ENCODE assay signal across 9 mouse cellular contexts in genomic region chr10:77969973-77970325, GRCm38 (mm10). TPM values are rescaled to one million over a fixed set of nuclear protein-coding genes. Genes with fewer than 3 reads are reported as not detected.
DNase-seq lines count a peak whose midpoint lies in the region; ATAC-seq and TF ChIP-seq lines count a peak whose summit lies in the region.
"Had no signal": no experiment of that assay in that cellular context is flagged by ENCODE, and none has a peak within 500 bp of the region (broad histone marks: within the 10 kb centered on the region; RNA-seq: fewer than 3 reads in every experiment).

No protein-coding gene starts in this region.

- H3K4me2 ChIP-seq in hindbrain, embryonic 11.5 days (replicated peaks; ENCODE audit: low read depth, low read length), result peak overlapping the region; percentile 65

- H3K9ac ChIP-seq in ES-Bruce4 (ENCODE audit: low read depth, poor library complexity, severe bottlenecking), result no peak overlapping the region
- peak overlapping the region; percentile 42; the same call in 1 of the 2 replicates for H3K9ac ChIP-seq in hindbrain, embryonic 11.5 days (ENCODE audit: low read depth, low read length)

- H3K36me3 ChIP-seq in ES-Bruce4 (ENCODE audit: control insufficient read depth, insufficient read depth, low read length, poor library complexity, severe bottlenecking), result no peaks in the 10 kb centered on the region
- H3K36me3 ChIP-seq in hindbrain, embryonic 11.5 days (ENCODE audit: control insufficient read depth, insufficient read depth, low read length), result no peaks in the 10 kb centered on the region

- WGBS in hindbrain, embryonic 11.5 days, result 17% methylated on average over 8 of the region's 8 CpGs

- no peaks in the 10 kb centered on the region for H3K9me3 ChIP-seq in ES-Bruce4 (replicated peaks; ENCODE audit: control insufficient read depth, insufficient read depth, low read length, poor library complexity, severe bottlenecking)
- no peaks in the 10 kb centered on the region for H3K9me3 ChIP-seq in hindbrain, embryonic 11.5 days (ENCODE audit: control insufficient read depth, low read length)

- no peak for TF ChIP-seq CTCF in gastrocnemius, adult 2 months (IDR thresholded peaks at IDR 0.05)
- no peak for TF ChIP-seq CTCF in ES-Bruce4 (IDR thresholded peaks at IDR 0.05; ENCODE audit: low read depth, low read length)

- no peak for DNase-seq in gastrocnemius, adult 2 months
- DNase-seq in gastrocnemius, postnatal 10 days, result no peak
- no peak for DNase-seq in hindbrain, embryonic 11.5 days (ENCODE audit: low spot score)
- DNase-seq in T-cell, adult 2 months (ENCODE audit: low spot score), result no peak
- DNase-seq in thymus, adult 18-20 months, result no peak
- DNase-seq in ovary, postnatal 14 days (ENCODE audit: low spot score), result no peak

- no peaks in the 10 kb centered on the region for H3K4me1 ChIP-seq in ES-Bruce4 (ENCODE audit: control insufficient read depth, insufficient read depth, low read length)
- H3K4me1 ChIP-seq in hindbrain, embryonic 11.5 days (replicated peaks; ENCODE audit: control insufficient read depth, insufficient read depth, low read length), result no peaks in the 10 kb centered on the region

- peak; percentile 59; the same call in 1 of the 2 replicates for ATAC-seq in hindbrain, embryonic 11.5 days (ENCODE audit: low FRiP score)
- ATAC-seq in megakaryocyte, adult 5-6 weeks (ENCODE audit: poor library complexity, severe bottlenecking), result peak; percentile 5

- intact Hi-C loops in gastrocnemius, adult 2 months (cut with DNase I), result loop anchor here (2.0 kb wide), 1 partner anchor 67 kb away; the partner anchor contains the start of gene Lrrc3

- H3K27ac ChIP-seq in gastrocnemius, adult 2 months, result no peak overlapping the region
- H3K27ac ChIP-seq in ES-Bruce4 (ENCODE audit: insufficient read depth, low read length), result no peak overlapping the region
- no peak overlapping the region for H3K27ac ChIP-seq in hindbrain, embryonic 11.5 days (ENCODE audit: low read depth, low read length)

- H3K4me3 ChIP-seq in gastrocnemius, adult 2 months, result peak overlapping the region; percentile 45
- peak overlapping the region; percentile 11 for H3K4me3 ChIP-seq in ES-Bruce4 (ENCODE audit: low read depth, low read length)
- H3K4me3 ChIP-seq in hindbrain, embryonic 11.5 days (ENCODE audit: low read depth, low read length), result peak overlapping the region; percentile 27
- H3K4me3 ChIP-seq: myocyte had no signal

- no peak for TF ChIP-seq EP300 in ES-Bruce4 (IDR thresholded peaks at IDR 0.05; ENCODE audit: insufficient read depth, low read depth, low read length)

- no peak for TF ChIP-seq POLR2A in ES-Bruce4 (IDR thresholded peaks at IDR 0.05; ENCODE audit: insufficient read depth, low read length)

- 0 out of 2 replicates have a peak, but pooled peaks cover 4% of the 10 kb centered on the region for H3K27me3 ChIP-seq in ES-Bruce4 (ENCODE audit: control insufficient read depth, insufficient read depth, low read length, poor library complexity, severe bottlenecking)
- peaks cover 21% of the 10 kb centered on the region for H3K27me3 ChIP-seq in hindbrain, embryonic 11.5 days (ENCODE audit: control insufficient read depth, insufficient read depth, low read length)

RNA-seq across cellular contexts. Expression of gene Trpm2, which starts 0.4 kb away (rescaled TPM):
- total RNA-seq in gastrocnemius, adult 2 months (2021), result under 1 TPM in 1 of 2 experiments, not detected in 1; 0.33 TPM
- total RNA-seq in gastrocnemius, postnatal 10 days (2021), result under 1 TPM; 0.26 to 0.75 TPM
- polyA plus RNA-seq in ES-Bruce4 (2011; ENCODE audit: insufficient read depth, insufficient read length, low read depth, missing spikeins), result 0.07 TPM in 1 of 2 replicates, not detected in the other
- 0.56 and 1.4 TPM in 2 replicates for polyA plus RNA-seq in hindbrain, embryonic 11.5 days (2014; fragmentation: Nextera tagmentation; extraction: Ambion mirVana)
- 15.2 and 20.7 TPM in 2 replicates for total RNA-seq in megakaryocyte, adult 5-6 weeks (2015)
- 33.5 and 35.8 TPM in 2 replicates for total RNA-seq in megakaryocyte, adult 5-6 weeks (2017)
- polyA plus RNA-seq: myocyte had no signal

RNA-seq across cellular contexts. Expression of gene 1810043G02Rik, which starts 8.4 kb away (rescaled TPM):
- total RNA-seq in gastrocnemius, adult 2 months (2021), result 1 to 10 TPM; 3.8 to 4.3 TPM
- 1 to 10 TPM; 5.1 to 6.3 TPM for total RNA-seq in gastrocnemius, postnatal 10 days (2021)
- 4.2 and 4.7 TPM in 2 replicates for polyA plus RNA-seq in ES-Bruce4 (2011; ENCODE audit: insufficient read depth, insufficient read length, low read depth, missing spikeins)
- 33.2 and 37.1 TPM in 2 replicates for polyA plus RNA-seq in hindbrain, embryonic 11.5 days (2014; fragmentation: Nextera tagmentation; extraction: Ambion mirVana)
- 9.1 and 12.3 TPM in 2 replicates for total RNA-seq in megakaryocyte, adult 5-6 weeks (2015)
- total RNA-seq in megakaryocyte, adult 5-6 weeks (2017), result 12.2 and 15.8 TPM in 2 replicates

RNA-seq across cellular contexts. Expression of gene Pfkl, which starts 39.9 kb away (rescaled TPM):
- total RNA-seq in gastrocnemius, adult 2 months (2021), result 1 to 10 TPM; 6.0 to 6.5 TPM
- 10 to 100 TPM in 1 of 2 experiments, 1 to 10 TPM in 1; 9.7 to 12.2 TPM for total RNA-seq in gastrocnemius, postnatal 10 days (2021)
- 100 and 102 TPM in 2 replicates for polyA plus RNA-seq in ES-Bruce4 (2011; ENCODE audit: insufficient read depth, insufficient read length, low read depth, missing spikeins)
- 85.5 and 114 TPM in 2 replicates for polyA plus RNA-seq in hindbrain, embryonic 11.5 days (2014; fragmentation: Nextera tagmentation; extraction: Ambion mirVana)
- 6.9 and 7.0 TPM in 2 replicates for total RNA-seq in megakaryocyte, adult 5-6 weeks (2015)
- 13.6 and 16.9 TPM in 2 replicates for total RNA-seq in megakaryocyte, adult 5-6 weeks (2017)

Comparison
In these comparisons a context has a peak if more than half of its experiments do, and no peak if none do; other contexts are left out.
1. RNA of gene Trpm2, which starts 0.4 kb away (total RNA-seq): 15.2 to 35.8 TPM in megakaryocyte, adult 5-6 weeks; 0.26 to 0.75 TPM in gastrocnemius, postnatal 10 days and 0.33 TPM in gastrocnemius, adult 2 months; every median in the first group is over 4 times any median in the second.
2. Peak in every context shown above with its lines, with median percentiles within 50 percentile points of each other: H3K4me3 ChIP-seq.